Comparison of ENCODE assay signal across 8 mouse cellular contexts in genomic region chr2:73005611-73006515, GRCm38 (mm10). TPM values are rescaled to one million over a fixed set of nuclear protein-coding genes. Genes with fewer than 3 reads are reported as not detected.
A peak's percentile ranks its signal among the peaks of the same experiment; 100 is the strongest.
DNase-seq lines count a peak whose midpoint lies in the region; ATAC-seq and TF ChIP-seq lines count a peak whose summit lies in the region.
"Had no signal": no experiment of that assay in that cellular context is flagged by ENCODE, and none has a peak within 500 bp of the region (broad histone marks: within the 10 kb centered on the region; RNA-seq: fewer than 3 reads in every experiment).

No protein-coding gene starts in this region.

- no peaks in the 10 kb centered on the region for H3K27me3 ChIP-seq in lung, postnatal 0 days (replicated peaks; ENCODE audit: insufficient read depth, low read length)
- H3K27me3 ChIP-seq in embryonic facial prominence, embryonic 10.5 days (replicated peaks; ENCODE audit: low read depth, poor library complexity, severe bottlenecking): no peaks in the 10 kb centered on the region
- no peaks in the 10 kb centered on the region for H3K27me3 ChIP-seq in hindbrain, postnatal 0 days (ENCODE audit: insufficient read depth, low read length)

- no peak for ATAC-seq in lung, postnatal 0 days
- no peak for ATAC-seq in hindbrain, postnatal 0 days

- no peak for TF ChIP-seq EP300 in lung, postnatal 0 days (IDR thresholded peaks at IDR 0.05)

- H3K4me1 ChIP-seq in lung, postnatal 0 days (ENCODE audit: insufficient read depth, low read depth, low read length): peaks cover 8% of the 10 kb centered on the region
- peaks cover 34% of the 10 kb centered on the region for H3K4me1 ChIP-seq in embryonic facial prominence, embryonic 10.5 days
- H3K4me1 ChIP-seq in hindbrain, postnatal 0 days (ENCODE audit: insufficient read depth, low read length): peaks cover 5% of the 10 kb centered on the region; the same call in 1 of the 2 replicates

- 45% methylated on average over 3 of the region's 3 CpGs for WGBS in lung, postnatal 0 days
- WGBS in embryonic facial prominence, embryonic 10.5 days: 53% methylated on average over 3 of the region's 3 CpGs
- WGBS in hindbrain, postnatal 0 days: 40% methylated on average over 3 of the region's 3 CpGs

- H3K9ac ChIP-seq in lung, postnatal 0 days (replicated peaks; ENCODE audit: low read depth): no peak overlapping the region
- no peak overlapping the region for H3K9ac ChIP-seq in hindbrain, postnatal 0 days (replicated peaks; ENCODE audit: low read length)

- peaks cover 5% of the 10 kb centered on the region; the same call in 1 of the 2 replicates for H3K9me3 ChIP-seq in lung, postnatal 0 days (ENCODE audit: low read length)
- H3K9me3 ChIP-seq in embryonic facial prominence, embryonic 10.5 days: peaks cover 9% of the 10 kb centered on the region
- H3K9me3 ChIP-seq in hindbrain, postnatal 0 days (ENCODE audit: low read length): no peaks in the 10 kb centered on the region

- no peak overlapping the region for H3K4me2 ChIP-seq in lung, postnatal 0 days (replicated peaks; ENCODE audit: low read depth, low read length)
- H3K4me2 ChIP-seq in hindbrain, postnatal 0 days (ENCODE audit: low read depth, low read length): no peak overlapping the region

- H3K4me3 ChIP-seq in lung, postnatal 0 days (ENCODE audit: low read depth, low read length): no peak overlapping the region
- no peak overlapping the region for H3K4me3 ChIP-seq in embryonic facial prominence, embryonic 10.5 days
- H3K4me3 ChIP-seq in hindbrain, postnatal 0 days (ENCODE audit: low read length): no peak overlapping the region

- DNase-seq in lung, postnatal 0 days (ENCODE audit: low spot score): peak; percentile 41
- DNase-seq in lung, postnatal 14 days: no peak
- no peak for DNase-seq in embryonic facial prominence, embryonic 10.5 days (ENCODE audit: low spot score)
- DNase-seq in hindbrain, postnatal 0 days (ENCODE audit: low spot score): peak; percentile 13
- DNase-seq in skeletal muscle tissue, adult 2 months (ENCODE audit: low read depth, low spot score): peak; percentile 44
- no peak for DNase-seq in ovary, postnatal 14 days (ENCODE audit: low spot score)
- no peak for DNase-seq in urinary bladder, postnatal 4 days (ENCODE audit: low spot score in 2 of 2)
- DNase-seq: cerebellum, adult 18-20 months had no signal

- TF ChIP-seq CTCF in lung, postnatal 0 days (IDR thresholded peaks at IDR 0.05): no peak
- no peak for TF ChIP-seq CTCF in hindbrain, postnatal 0 days (IDR thresholded peaks at IDR 0.05; ENCODE audit: low read depth)

- H3K27ac ChIP-seq in lung, postnatal 0 days (ENCODE audit: low read length): peak overlapping the region; percentile 21; the same call in 1 of the 2 replicates
- H3K27ac ChIP-seq in embryonic facial prominence, embryonic 10.5 days (replicated peaks): peak overlapping the region; percentile 61
- 0 out of 2 replicates have a peak overlapping the region, but pooled peaks have one; percentile 16 for H3K27ac ChIP-seq in hindbrain, postnatal 0 days

- no peaks in the 10 kb centered on the region for H3K36me3 ChIP-seq in lung, postnatal 0 days (ENCODE audit: insufficient read depth, low read length)
- H3K36me3 ChIP-seq in embryonic facial prominence, embryonic 10.5 days (replicated peaks): 0 out of 2 replicates have a peak, but pooled peaks cover 4% of the 10 kb centered on the region
- H3K36me3 ChIP-seq in hindbrain, postnatal 0 days (ENCODE audit: insufficient read depth, low read length): no peaks in the 10 kb centered on the region

RNA-seq across cellular contexts. Expression of gene Gm11084, which starts 19.3 kb away (rescaled TPM):
- not detected in 2 replicates for polyA plus RNA-seq in lung, postnatal 0 days (2015; fragmentation: Nextera tagmentation; extraction: Ambion mirVana)
- not detected in 2 replicates for polyA plus RNA-seq in embryonic facial prominence, embryonic 10.5 days (2016; fragmentation: Nextera tagmentation; extraction: Ambion mirVana)
- not detected in 2 replicates for total RNA-seq in hindbrain, postnatal 0 days (2014; rRNA removed)
- not detected in 2 replicates for polyA plus RNA-seq in hindbrain, postnatal 0 days (2015; fragmentation: Nextera tagmentation; extraction: Ambion mirVana)

RNA-seq across cellular contexts. Expression of gene Sp3, which starts 25.6 kb away (rescaled TPM):
- polyA plus RNA-seq in lung, postnatal 0 days (2015; fragmentation: Nextera tagmentation; extraction: Ambion mirVana): 36.1 and 41.3 TPM in 2 replicates
- 53.0 and 55.4 TPM in 2 replicates for polyA plus RNA-seq in embryonic facial prominence, embryonic 10.5 days (2016; fragmentation: Nextera tagmentation; extraction: Ambion mirVana)
- total RNA-seq in hindbrain, postnatal 0 days (2014; rRNA removed): 62.1 and 91.4 TPM in 2 replicates
- 24.6 and 25.5 TPM in 2 replicates for polyA plus RNA-seq in hindbrain, postnatal 0 days (2015; fragmentation: Nextera tagmentation; extraction: Ambion mirVana)

Comparison
In these comparisons a context has a peak if more than half of its experiments do, and no peak if none do; other contexts are left out.
1. DNase-seq: peak in lung, postnatal 0 days (single experiment), hindbrain, postnatal 0 days (single experiment) and skeletal muscle tissue, adult 2 months (single experiment); none in lung, postnatal 14 days (single experiment), embryonic facial prominence, embryonic 10.5 days (single experiment), ovary, postnatal 14 days (single experiment) and urinary bladder, postnatal 4 days (0 of 2).
2. Peak in every context shown above with its lines, with median percentiles within 50 percentile points of each other: H3K27ac ChIP-seq.